Mouse (Mus musculus): ENCODE results near the gene Ccdc47.

The Ccdc47 gene

GRCm38 (mm10) chr11:106159921-106160840, 56.0 kb downstream of the Ccdc47 start:
- peak; percentile 92 to 95 for DNase-seq

- peak; percentile 53 to 57 for DNase-seq
Measured at GRCm38 (mm10) chr11:106159216-106159920, 56.8 kb downstream of the Ccdc47 start.

- DNase-seq = peak in 1 of 2 experiments; percentile 43
Measured at GRCm38 (mm10) chr11:106158930-106159215, 57.3 kb downstream of the Ccdc47 start.

GRCm38 (mm10) chr11:106158081-106158929, 57.8 kb downstream of the Ccdc47 start:
- DNase-seq = peak; percentile 54 to 63

- DNase-seq = no peak
Measured at GRCm38 (mm10) chr11:106157154-106157553, 59.0 kb downstream of the Ccdc47 start.

DNA sequence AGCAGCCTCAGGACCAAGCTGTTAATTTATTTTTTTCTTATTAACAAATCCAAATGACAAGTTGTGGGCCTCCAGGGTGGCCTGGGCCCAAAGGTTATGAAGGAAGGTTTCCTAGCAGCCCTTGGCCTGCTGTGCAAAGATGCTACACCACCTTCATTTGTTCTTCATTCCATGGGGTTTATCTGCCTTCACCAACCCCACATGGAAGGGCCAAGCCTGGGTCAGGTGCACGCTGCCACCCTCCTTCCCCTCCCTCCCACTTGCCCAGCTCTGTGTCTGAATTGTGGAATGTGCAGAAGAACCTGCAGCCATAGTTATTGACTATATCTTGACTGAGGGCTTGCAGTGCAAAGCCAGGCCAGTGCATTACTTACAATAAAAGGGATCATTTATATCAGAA, 59.9 kb downstream of the Ccdc47 start:
- DNase-seq = no peak

- DNase-seq = peak; percentile 23 to 32
Measured at GRCm38 (mm10) chr11:106155761-106156160, 60.4 kb downstream of the Ccdc47 start.

DNA sequence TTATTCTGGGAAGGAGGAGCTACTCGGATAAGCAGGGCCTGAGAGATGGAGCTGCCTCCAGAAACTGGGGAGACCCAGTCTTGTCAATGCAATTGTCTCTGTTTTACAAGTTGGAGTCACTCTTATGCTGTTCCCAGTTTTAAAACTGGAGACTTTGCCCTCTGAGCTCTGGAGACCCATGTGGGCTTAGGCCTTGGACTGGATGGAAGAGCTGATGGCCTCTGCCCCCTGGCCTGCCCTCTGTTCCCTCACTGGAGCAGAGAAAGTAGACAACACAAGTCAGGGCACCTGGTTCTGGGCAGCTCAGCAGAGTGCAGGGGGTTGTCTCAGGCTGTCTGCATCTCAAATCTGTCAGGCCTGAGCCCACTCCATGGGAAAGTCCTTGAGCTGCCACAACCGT, 61.4 kb downstream of the Ccdc47 start:
- DNase-seq = peak; percentile 29 to 39

GRCm38 (mm10) chr11:106154091-106154490, 62.1 kb downstream of the Ccdc47 start:
- peak; percentile 55 to 74 for DNase-seq

GRCm38 (mm10) chr11:106152132-106152531, 64.0 kb downstream of the Ccdc47 start:
- DNase-seq = peak in 1 of 2 experiments; percentile 21

GRCm38 (mm10) chr11:106151219-106151618, 64.9 kb downstream of the Ccdc47 start:
- DNase-seq = no peak
